Mouse (Mus musculus) c-Kit-positive CD71-negative TER-119-negative erythroid progenitor cells, embryonic 14.5 days (primary cell): ENCODE data around the gene Psmb2.
A peak's percentile ranks its signal among the peaks of the same experiment; 100 is the strongest.

Experiments used
- DNase-seq: peaks from one replicate; pipeline ENCODE4 v3.0.0-alpha.2; 2013; ENCODE audit warnings: low read depth

Gene Psmb2

GRCm38 (mm10) chr4:126752608-126753141 is 75.2 kb downstream of the Psmb2 start:
- DNase-seq: no peak

DNA sequence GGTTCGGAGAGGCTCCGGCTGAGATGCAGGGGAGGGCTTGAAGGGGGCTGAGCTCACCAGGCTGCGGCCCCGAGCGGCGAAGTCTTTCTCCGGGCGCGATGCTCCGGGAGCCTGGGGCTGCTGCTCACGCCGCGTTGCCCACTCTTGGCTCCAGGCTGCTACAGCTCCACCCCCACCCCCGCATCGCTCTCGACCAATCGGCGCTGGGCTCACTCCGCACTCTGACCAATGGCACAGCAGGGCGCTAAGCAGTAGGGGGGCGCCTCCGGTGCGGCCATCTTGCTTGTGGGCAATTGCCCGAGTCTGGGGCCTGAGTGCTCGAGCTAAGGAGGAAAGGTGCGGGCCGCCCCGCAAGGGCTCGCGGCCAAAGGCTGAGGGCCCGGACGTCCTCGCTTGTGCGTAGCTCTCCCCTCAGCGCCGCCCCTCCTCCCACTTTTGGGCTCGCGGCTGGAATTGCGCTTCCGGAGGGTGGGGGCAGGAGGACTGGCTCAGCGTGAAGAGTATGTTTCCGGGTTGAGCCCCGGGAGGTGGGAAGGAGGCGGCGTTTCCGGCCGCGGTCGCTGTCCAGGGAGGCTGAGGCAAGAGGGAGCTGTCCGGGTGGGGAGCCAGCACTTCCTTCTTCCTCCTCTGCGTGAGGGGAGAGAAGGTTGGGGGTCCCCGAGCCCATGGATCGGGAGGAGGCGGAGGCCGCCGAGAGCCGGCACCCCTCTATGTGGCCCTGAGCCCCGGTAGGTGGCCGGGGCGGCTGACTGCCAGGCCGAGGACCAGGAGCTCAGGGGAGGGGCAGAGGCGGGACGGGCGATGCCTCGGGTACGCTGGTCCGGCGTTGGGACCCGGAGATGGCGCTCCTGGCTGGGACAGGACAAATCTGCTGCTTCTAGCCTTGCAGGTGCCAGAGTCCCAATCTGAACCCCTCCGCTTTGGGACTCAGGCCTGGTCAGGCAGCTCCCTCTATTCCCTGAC is 76.1 kb downstream of the Psmb2 start, which contains the start of the genes Ncdn and AU040320:
TSS of gene Ncdn (minus strand) at position 171 of the 963 bp plus-strand sequence.
TSS of gene AU040320 (plus strand) at position 277 of the 963 bp plus-strand sequence.
- DNase-seq: peak; percentile 91

GRCm38 (mm10) chr4:126754231-126754611 is 76.8 kb downstream of the Psmb2 start:
- DNase-seq: no peak

- DNase-seq: no peak
These were observed 77.4 kb downstream of the Psmb2 start for GRCm38 (mm10) chr4:126754736-126755374.

- no peak for DNase-seq
These were observed 79.3 kb downstream of the Psmb2 start for GRCm38 (mm10) chr4:126756766-126757165.

DNA sequence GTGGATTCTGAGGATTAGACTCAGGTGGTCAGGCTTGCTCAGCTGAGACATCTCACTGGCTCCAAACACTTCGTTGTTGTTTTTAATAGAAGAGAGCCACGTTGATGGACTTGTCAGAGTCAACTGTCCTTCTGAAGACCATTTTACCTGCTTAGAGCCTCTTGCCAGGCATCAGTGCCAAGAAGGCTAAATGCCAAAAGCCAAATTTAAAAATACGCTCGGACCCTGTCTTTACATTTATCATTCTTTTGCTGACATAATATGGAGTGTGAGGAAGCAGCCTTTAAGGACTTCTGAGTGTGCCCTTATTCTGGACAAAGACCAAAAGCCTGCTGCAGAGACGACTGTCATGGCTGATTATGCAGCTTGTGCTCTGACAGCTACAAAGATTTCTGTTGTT is 80.9 kb downstream of the Psmb2 start:
- no peak for DNase-seq
